Mouse (Mus musculus): ENCODE measurements at regions not wholly inside any gene's neighbourhood (a gene's known extent, or its start where the extent isn't known, plus 50 kb on each side); places are given as distances from the start of the nearest gene placed in this dataset. TPM values are rescaled to one million over a fixed set of nuclear protein-coding genes. Genes with fewer than 3 reads are reported as not detected.

DNA sequence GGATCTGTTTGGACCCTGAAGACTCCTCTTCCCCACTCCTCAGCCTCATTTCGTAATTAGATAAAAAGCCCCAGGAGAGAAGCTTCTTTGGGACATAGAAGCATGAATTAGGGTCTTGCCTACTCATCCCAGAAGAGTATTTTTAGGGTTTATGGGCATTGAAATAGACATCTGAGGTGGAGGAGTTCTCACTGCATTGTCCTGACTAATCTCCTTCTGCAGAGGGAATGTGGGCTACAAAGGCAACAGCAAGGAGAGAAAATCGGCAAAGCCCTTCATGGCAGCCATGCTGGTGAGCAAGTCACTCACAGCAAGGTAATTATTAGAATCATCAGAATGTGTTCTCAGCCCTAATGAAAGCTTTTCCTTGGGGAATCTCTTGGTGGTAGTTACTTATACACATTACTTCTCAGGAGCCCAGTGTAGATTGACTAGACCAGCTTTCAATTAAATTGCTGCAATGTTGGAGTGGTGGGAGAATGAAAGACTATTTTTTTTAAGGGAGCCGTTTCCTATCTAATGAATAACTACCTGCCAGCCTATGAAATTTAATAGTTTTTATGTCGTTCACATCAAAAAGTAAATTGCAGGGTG is 68.3 kb upstream of the Pex5l start:
- H3K9me3 ChIP-seq (replicated peaks; ENCODE audit: control insufficient read depth, low read length) = no peaks in the 10 kb centered on the region
- no peak overlapping the region for H3K9ac ChIP-seq (replicated peaks; ENCODE audit: low read depth, low read length)
- no peak overlapping the region for H3K4me2 ChIP-seq (ENCODE audit: low read depth, low read length)
- H3K36me3 ChIP-seq (replicated peaks; ENCODE audit: control insufficient read depth, insufficient read depth, low read length) = no peaks in the 10 kb centered on the region
- DNase-seq (ENCODE audit: low spot score) (no peak), ATAC-seq (ENCODE audit: insufficient read depth, low read depth) (no peak)
- H3K27me3 ChIP-seq (ENCODE audit: control insufficient read depth, insufficient read depth, low read length) = no peaks in the 10 kb centered on the region
- H3K4me1 ChIP-seq (ENCODE audit: control insufficient read depth, insufficient read depth) = no peaks in the 10 kb centered on the region
- WGBS = 69% methylated on average over 4 of the region's 4 CpGs
- no peak for TF ChIP-seq EP300 (IDR thresholded peaks at IDR 0.05; ENCODE audit: low read depth)
- no peak for TF ChIP-seq CTCF (IDR thresholded peaks at IDR 0.05; ENCODE audit: low read depth)
- no peak overlapping the region for H3K4me3 ChIP-seq (ENCODE audit: low read depth, low read length)
- H3K27ac ChIP-seq (ENCODE audit: low read depth) = no peak overlapping the region

Small RNA genes in the stretch of these regions (microRNA-seq; reads per million reads assigned to microRNA genes)
- not detected for gene Gm27974

Measured in heart, postnatal 0 days (tissue).